Mouse (Mus musculus): Measurements from ENCODE around the gene Cyp2d10. TPM values are rescaled to one million over a fixed set of nuclear protein-coding genes. Genes with fewer than 3 reads are reported as not detected.
"Not testable (repeated sequence)": the region's sequence is repeated elsewhere in the genome, so short reads cannot be mapped to it uniquely, and the experiment has no call there.

The Cyp2d10 gene
- polyA plus RNA-seq, 1 experiment from 2014 or later = 0.39 TPM

DNA sequence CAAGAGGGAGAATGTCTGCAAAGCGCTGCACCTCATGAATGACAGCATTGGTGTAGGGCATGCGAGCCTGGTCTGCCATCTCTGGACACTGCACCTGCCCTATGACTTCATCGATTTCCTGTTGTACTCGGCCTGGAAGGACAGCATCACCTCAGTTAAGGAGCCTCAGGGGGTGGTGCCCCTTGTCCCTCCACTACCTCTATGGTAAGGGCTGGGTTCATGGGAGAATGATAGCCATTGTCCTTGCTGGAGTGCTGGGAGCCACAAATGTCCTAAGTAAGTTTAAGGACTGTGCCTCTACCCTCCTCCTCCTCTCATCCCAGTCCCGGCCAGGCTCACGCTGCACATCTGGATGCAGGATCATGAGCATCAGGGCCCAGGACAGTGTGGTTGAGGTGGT is 34.5 kb downstream of the Cyp2d10 start:
- 89% methylated on average over 6 of the region's 6 CpGs for WGBS

DNA sequence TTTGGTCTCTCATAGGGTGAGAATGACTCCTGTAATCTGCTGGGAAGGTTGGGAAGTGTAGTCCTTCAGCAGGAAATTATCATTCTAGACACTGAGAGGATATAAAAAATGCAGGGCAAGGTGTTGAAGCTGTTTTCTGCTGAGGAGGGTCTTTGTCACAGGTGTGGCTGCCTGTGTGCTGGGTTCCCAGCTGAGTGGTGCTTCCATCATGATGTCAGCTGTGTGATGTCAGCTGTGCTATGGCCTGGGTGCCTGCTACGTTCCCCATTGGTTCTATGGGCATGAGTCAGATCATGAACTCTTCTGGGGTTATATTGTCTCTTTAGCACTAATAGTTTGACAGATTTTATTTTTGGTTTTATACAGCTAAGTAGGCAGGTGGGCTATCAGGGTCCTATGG is 38.1 kb downstream of the Cyp2d10 start:
- WGBS = 90% methylated on average over 1 of the region's 1 CpGs
- no peak for TF ChIP-seq CTCF (IDR thresholded peaks at IDR 0.05; ENCODE audit: low read depth)
- H3K4me3 ChIP-seq (ENCODE audit: low read depth, low read length) = no peak overlapping the region
- H3K9me3 ChIP-seq (ENCODE audit: control insufficient read depth) = no peaks in the 10 kb centered on the region
- H3K4me1 ChIP-seq (replicated peaks; ENCODE audit: control insufficient read depth, insufficient read depth, low read length) = no peaks in the 10 kb centered on the region
- ATAC-seq = no peak
- no peak overlapping the region for H3K4me2 ChIP-seq (replicated peaks; ENCODE audit: low read depth)
- H3K27ac ChIP-seq (ENCODE audit: low read depth, low read length) = no peak overlapping the region
- H3K27me3 ChIP-seq (replicated peaks; ENCODE audit: control insufficient read depth, insufficient read depth, low read length) = no peaks in the 10 kb centered on the region
- H3K36me3 ChIP-seq (ENCODE audit: control insufficient read depth, insufficient read depth) = peaks cover 13% of the 10 kb centered on the region
- no peak overlapping the region for H3K9ac ChIP-seq (ENCODE audit: low read depth, low read length)

More for the DNA sequence above, 34.5 kb downstream of the Cyp2d10 start:
- Histone ChIP-seq H3K27ac (ENCODE audit: low read depth, low read length) (no peak overlapping the region), H3K4me3 (ENCODE audit: low read depth, low read length) (no peak overlapping the region), H3K27me3 (replicated peaks; ENCODE audit: control insufficient read depth, insufficient read depth, low read length) (no peaks in the 10 kb centered on the region), H3K36me3 (ENCODE audit: control insufficient read depth, insufficient read depth) (peaks cover 14% of the 10 kb centered on the region), H3K9me3 (ENCODE audit: control insufficient read depth) (no peaks in the 10 kb centered on the region), H3K9ac (ENCODE audit: low read depth, low read length) (no peak overlapping the region), H3K4me1 (replicated peaks; ENCODE audit: control insufficient read depth, insufficient read depth, low read length) (no peaks in the 10 kb centered on the region), H3K4me2 (replicated peaks; ENCODE audit: low read depth) (no peak overlapping the region)
- TF ChIP-seq CTCF (IDR thresholded peaks at IDR 0.05; ENCODE audit: low read depth) = no peak
- ATAC-seq = no peak

GRCm38 (mm10) chr15:82368146-82368545 is 38.8 kb downstream of the Cyp2d10 start:
- H3K4me3 ChIP-seq (ENCODE audit: low read depth, low read length) = no peak overlapping the region
- WGBS = 90% methylated on average over 4 of the region's 4 CpGs
- no peak for TF ChIP-seq CTCF (IDR thresholded peaks at IDR 0.05; ENCODE audit: low read depth)
- no peak overlapping the region for H3K9ac ChIP-seq (ENCODE audit: low read depth, low read length)
- H3K36me3 ChIP-seq (ENCODE audit: control insufficient read depth, insufficient read depth) = peaks cover 9% of the 10 kb centered on the region; the same call in 1 of the 2 replicates
- H3K27me3 ChIP-seq (replicated peaks; ENCODE audit: control insufficient read depth, insufficient read depth, low read length) = no peaks in the 10 kb centered on the region
- no peak overlapping the region for H3K27ac ChIP-seq (ENCODE audit: low read depth, low read length)
- no peaks in the 10 kb centered on the region for H3K4me1 ChIP-seq (replicated peaks; ENCODE audit: control insufficient read depth, insufficient read depth, low read length)
- no peaks in the 10 kb centered on the region for H3K9me3 ChIP-seq (ENCODE audit: control insufficient read depth)
- H3K4me2 ChIP-seq (replicated peaks; ENCODE audit: low read depth) = no peak overlapping the region
- no peak for ATAC-seq

DNA sequence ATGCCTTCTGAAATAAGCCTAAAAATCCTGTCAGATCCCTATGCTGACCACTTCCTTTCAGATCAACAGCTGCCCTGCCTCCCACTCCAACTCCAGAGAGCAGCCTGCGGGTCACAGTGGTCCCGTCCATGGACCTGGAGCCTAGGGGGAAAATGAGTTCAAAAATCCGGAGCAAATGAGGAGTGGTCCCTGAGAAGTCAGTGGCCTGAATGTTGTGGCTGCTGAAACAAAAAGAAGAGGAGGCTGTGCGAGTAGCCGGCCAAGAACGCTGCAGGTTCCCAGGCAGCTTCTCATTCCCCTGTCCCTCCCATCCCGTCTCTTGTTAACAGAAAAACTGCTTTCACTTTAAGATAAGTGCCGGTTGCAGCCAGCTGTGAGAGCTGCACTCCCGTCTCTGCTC is 42.4 kb downstream of the Cyp2d10 start:
- H3K27ac ChIP-seq (ENCODE audit: low read depth, low read length); H3K9ac ChIP-seq (ENCODE audit: low read depth, low read length); H3K27me3 ChIP-seq (replicated peaks; ENCODE audit: control insufficient read depth, insufficient read depth, low read length); H3K4me1 ChIP-seq (replicated peaks; ENCODE audit: control insufficient read depth, insufficient read depth, low read length); ATAC-seq; H3K36me3 ChIP-seq (ENCODE audit: control insufficient read depth, insufficient read depth); H3K9me3 ChIP-seq (ENCODE audit: control insufficient read depth); H3K4me3 ChIP-seq (ENCODE audit: low read depth, low read length): not testable (repeated sequence)
- 20% methylated on average over 6 of the region's 9 CpGs for WGBS
- H3K4me2 ChIP-seq (replicated peaks; ENCODE audit: low read depth) = peak overlapping the region; percentile 24; the same call in 1 of the 2 replicates

- not testable (repeated sequence) for H3K27ac ChIP-seq (ENCODE audit: low read depth, low read length); H3K4me1 ChIP-seq (replicated peaks; ENCODE audit: control insufficient read depth, insufficient read depth, low read length); ATAC-seq; H3K4me3 ChIP-seq (ENCODE audit: low read depth, low read length); H3K27me3 ChIP-seq (replicated peaks; ENCODE audit: control insufficient read depth, insufficient read depth, low read length); H3K36me3 ChIP-seq (ENCODE audit: control insufficient read depth, insufficient read depth); H3K4me2 ChIP-seq (replicated peaks; ENCODE audit: low read depth); H3K9me3 ChIP-seq (ENCODE audit: control insufficient read depth); H3K9ac ChIP-seq (ENCODE audit: low read depth, low read length)
- WGBS = 80% methylated on average over 7 of the region's 12 CpGs
These were observed 43.2 kb downstream of the Cyp2d10 start for GRCm38 (mm10) chr15:82363801-82364200.

DNA sequence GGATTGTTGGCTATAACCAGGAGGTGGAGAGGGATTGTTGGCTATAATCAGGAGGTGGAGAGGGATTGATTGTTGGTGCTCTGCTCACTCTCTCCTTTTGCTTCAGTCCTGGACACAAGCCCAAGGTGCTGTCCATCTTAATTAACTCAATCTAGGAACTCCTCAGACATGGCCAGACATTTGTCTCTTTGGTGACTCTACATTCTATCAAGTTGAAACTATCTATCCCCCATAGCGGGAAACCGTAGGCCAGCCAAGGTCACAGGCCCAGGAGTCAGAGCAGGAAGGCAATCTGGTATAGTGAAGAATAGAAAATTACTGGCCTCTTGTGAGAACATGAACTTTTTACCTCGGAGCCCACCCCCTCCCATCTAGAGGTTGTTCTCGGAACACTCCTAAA is 44.8 kb downstream of the Cyp2d10 start:
- H3K36me3 ChIP-seq (ENCODE audit: control insufficient read depth, insufficient read depth) = no peaks in the 10 kb centered on the region
- H3K9me3 ChIP-seq (ENCODE audit: control insufficient read depth) = no peaks in the 10 kb centered on the region
- no peak overlapping the region for H3K4me2 ChIP-seq (replicated peaks; ENCODE audit: low read depth)
- no peak overlapping the region for H3K9ac ChIP-seq (ENCODE audit: low read depth, low read length)
- peak overlapping the region; percentile 85 for H3K27ac ChIP-seq (ENCODE audit: low read depth, low read length)
- TF ChIP-seq CTCF (IDR thresholded peaks at IDR 0.05; ENCODE audit: low read depth) = no peak
- no peaks in the 10 kb centered on the region for H3K27me3 ChIP-seq (replicated peaks; ENCODE audit: control insufficient read depth, insufficient read depth, low read length)
- H3K4me3 ChIP-seq (ENCODE audit: low read depth, low read length) = no peak overlapping the region
- no peak for ATAC-seq
- WGBS = 78% methylated on average over 3 of the region's 4 CpGs
- no peaks in the 10 kb centered on the region for H3K4me1 ChIP-seq (replicated peaks; ENCODE audit: control insufficient read depth, insufficient read depth, low read length)

- H3K9me3 ChIP-seq (ENCODE audit: control insufficient read depth) = no peaks in the 10 kb centered on the region
- H3K27me3 ChIP-seq (replicated peaks; ENCODE audit: control insufficient read depth, insufficient read depth, low read length) = no peaks in the 10 kb centered on the region
- peak overlapping the region; percentile 85 for H3K27ac ChIP-seq (ENCODE audit: low read depth, low read length)
- H3K4me3 ChIP-seq (ENCODE audit: low read depth, low read length) = no peak overlapping the region
- H3K4me1 ChIP-seq (replicated peaks; ENCODE audit: control insufficient read depth, insufficient read depth, low read length) = no peaks in the 10 kb centered on the region
- no peaks in the 10 kb centered on the region for H3K36me3 ChIP-seq (ENCODE audit: control insufficient read depth, insufficient read depth)
- TF ChIP-seq CTCF (IDR thresholded peaks at IDR 0.05; ENCODE audit: low read depth) = peak; percentile 76
- 46% methylated on average over 11 of the region's 11 CpGs for WGBS
- no peak overlapping the region for H3K9ac ChIP-seq (ENCODE audit: low read depth, low read length)
- no peak overlapping the region for H3K4me2 ChIP-seq (replicated peaks; ENCODE audit: low read depth)
- peak; percentile 97 for ATAC-seq
These were observed 45.5 kb downstream of the Cyp2d10 start for GRCm38 (mm10) chr15:82361459-82362018.

All from intestine, postnatal 0 days (tissue).